Mouse (Mus musculus) urinary bladder, postnatal 14 days (tissue): ENCODE measurements around the gene Olfr167.
"Not testable (repeated sequence)": the region's sequence is repeated elsewhere in the genome, so short reads cannot be mapped to it uniquely, and the experiment has no call there.

Experiments
- DNase-seq: peaks from one replicate; pipeline ENCODE4 v3.0.0; 2021; ENCODE audit warnings: low spot score

Olfr167 gene

GRCm38 (mm10) chr16:19522166-19522565, at the start of gene Olfr167:
TSS of gene Olfr167 (minus strand) at chr16:19522266.
- DNase-seq = no peak

- not testable (repeated sequence) for DNase-seq
Observed at GRCm38 (mm10) chr16:19571709-19572108, 49.6 kb upstream of the Olfr167 start, which contains the start of gene Olfr169. TSS of gene Olfr169 (minus strand) at chr16:19571809.

- DNase-seq = not testable (repeated sequence)
Observed at GRCm38 (mm10) chr16:19553429-19553828, 31.4 kb upstream of the Olfr167 start.

- not testable (repeated sequence) for DNase-seq
Observed at GRCm38 (mm10) chr16:19552246-19552645, 30.2 kb upstream of the Olfr167 start.

GRCm38 (mm10) chr16:19535455-19535854, 13.4 kb upstream of the Olfr167 start, which contains the start of gene Olfr168:
TSS of gene Olfr168 (minus strand) at chr16:19535555.
- DNase-seq = no peak

GRCm38 (mm10) chr16:19483394-19483793, 38.7 kb downstream of the Olfr167 start, which contains the start of gene Olfr166:
TSS of gene Olfr166 (plus strand) at chr16:19483694.
- no peak for DNase-seq

GRCm38 (mm10) chr16:19464365-19464764, 57.7 kb downstream of the Olfr167 start:
- no peak for DNase-seq
